Mouse (Mus musculus): ENCODE data around the gene Ptx4.

DNA sequence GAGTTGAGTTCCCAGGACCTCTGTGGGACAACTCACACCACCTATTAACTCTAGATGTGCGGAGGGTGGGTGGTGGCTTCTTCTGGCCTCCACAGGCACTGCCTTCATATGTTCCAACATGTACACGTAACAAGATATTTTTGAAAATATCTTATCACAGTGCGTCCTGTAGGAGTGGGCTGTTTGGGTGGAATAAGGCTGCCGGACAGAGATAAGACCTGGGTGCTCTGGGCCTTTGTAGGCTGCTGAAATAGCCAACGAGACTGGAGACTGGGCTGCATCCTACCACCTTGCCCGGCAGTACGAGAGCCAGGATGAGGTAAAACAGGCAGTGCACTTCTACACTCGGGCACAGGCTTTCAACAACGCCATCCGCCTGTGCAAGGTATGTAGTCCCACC lies 31.4 kb upstream of the Ptx4 start:
- TF ChIP-seq CTCF (IDR thresholded peaks at IDR 0.05; ENCODE audit: extremely low read depth, insufficient read length, insufficient replicate concordance, low read depth, low read length) (no peak), POLR2A (IDR thresholded peaks at IDR 0.05; ENCODE audit: low read depth, low read length) (no peak)

Measured in small intestine, adult 2 months (tissue).